Mouse (Mus musculus) cortical plate, adult 2 months (tissue): ENCODE measurements at regions not wholly inside any gene's neighbourhood (a gene's known extent, or its start where the extent isn't known, plus 50 kb on each side); places are given as distances from the start of the nearest gene placed in this dataset.

ENCODE experiments used
- CTCF ChIP-seq: fragments of 200-500 bp; IDR thresholded peaks from 2 replicates; pipeline ENCODE4 v1.5.1; 2011; ENCODE audit warnings: mild to moderate bottlenecking, control low read depth, low read length; ENCODE audit not compliant: insufficient read depth; ENCODE audit errors: extremely low read depth
- POLR2A ChIP-seq: fragments of 200-500 bp; IDR thresholded peaks from 2 replicates; pipeline ENCODE4 v1.6.1; 2011; ENCODE audit warnings: mild to moderate bottlenecking, low read length, control low read depth; ENCODE audit not compliant: insufficient read depth; ENCODE audit errors: extremely low read depth

- no peak for TF ChIP-seq POLR2A
- TF ChIP-seq CTCF = no peak
Observed at GRCm38 (mm10) chr17:88272161-88272560, 168.3 kb upstream of the Foxn2 start.
